Mouse (Mus musculus) heart, postnatal 10 days (tissue): ENCODE results near the gene Akap1. TPM values are rescaled to one million over a fixed set of nuclear protein-coding genes. Genes with fewer than 3 reads are reported as not detected.
A peak's percentile ranks its signal among the peaks of the same experiment; 100 is the strongest.

Experiments
- DNase-seq, 2 experiments: peaks; one replicate each; pipeline ENCODE4 v3.0.0; 2021
- intact Hi-C: fragments of 180-260 bp; cut with DNase I; formaldehyde crosslinking; loops from one replicate; pipeline ENCODE4 v1.15.1; 2025
- total RNA-seq, 2 experiments: library from RNA; stranded (reverse); gene quantifications; 2 replicates each; pipeline ENCODE4 v1.2.3; 2021

Gene Akap1
- total RNA-seq, 2 experiments from 2014 or later, result 110 to 122 TPM

DNA sequence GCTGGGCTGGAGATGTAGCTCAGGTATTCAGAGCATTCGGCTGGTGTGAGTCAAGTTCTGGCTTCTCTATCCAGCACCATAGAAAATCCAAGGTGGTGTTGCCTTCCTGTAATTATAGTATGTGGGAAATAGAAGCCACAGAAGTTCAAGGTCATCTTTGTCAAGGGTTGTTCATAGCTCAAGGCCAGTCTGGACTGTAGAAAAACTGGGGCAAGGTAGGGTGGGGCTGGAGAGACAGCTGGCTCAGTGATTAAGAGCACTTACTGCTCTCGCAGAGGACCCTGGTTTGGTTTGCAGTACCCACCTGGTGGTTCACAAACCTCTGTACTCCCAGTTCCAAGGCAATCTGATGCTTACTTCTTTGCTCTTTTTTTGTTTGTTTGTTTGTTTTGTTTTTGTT, 24.6 kb upstream of the Akap1 start:
- DNase-seq, result no peak
- intact Hi-C loops, result no loop called here

DNA sequence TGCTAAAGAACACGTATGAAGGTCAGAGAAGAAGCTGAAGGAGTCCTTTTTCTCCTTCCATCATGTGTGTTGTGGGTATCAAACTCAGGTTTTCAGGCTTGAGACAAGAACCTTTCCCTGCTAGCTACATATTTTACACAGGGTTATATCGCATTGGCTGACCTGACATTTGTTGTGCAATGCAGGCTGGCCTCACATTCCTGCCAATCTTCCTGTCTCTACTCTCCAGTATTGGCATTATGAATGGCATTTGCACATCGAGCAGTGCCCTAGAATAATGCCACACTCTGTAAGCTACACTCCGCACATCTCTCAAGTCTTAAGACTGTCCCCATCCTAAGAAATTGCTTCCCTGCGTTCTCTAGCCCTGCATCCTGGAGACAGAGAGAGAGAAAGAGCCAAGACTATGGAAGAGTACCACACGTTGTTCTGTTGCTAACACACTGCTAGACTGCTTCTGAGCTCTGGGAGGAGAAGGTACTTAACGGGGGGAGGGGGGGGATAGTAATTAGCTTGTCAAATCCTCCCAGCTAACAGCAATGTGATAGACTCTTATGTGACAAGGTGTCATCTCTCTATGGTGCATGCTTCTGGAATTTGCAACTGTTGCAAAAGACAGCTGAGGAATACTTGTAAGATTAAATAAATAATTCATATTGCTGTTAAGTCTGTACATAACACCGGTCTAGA, 20.1 kb upstream of the Akap1 start:
- intact Hi-C loops, result no loop called here
- no peak for DNase-seq

DNA sequence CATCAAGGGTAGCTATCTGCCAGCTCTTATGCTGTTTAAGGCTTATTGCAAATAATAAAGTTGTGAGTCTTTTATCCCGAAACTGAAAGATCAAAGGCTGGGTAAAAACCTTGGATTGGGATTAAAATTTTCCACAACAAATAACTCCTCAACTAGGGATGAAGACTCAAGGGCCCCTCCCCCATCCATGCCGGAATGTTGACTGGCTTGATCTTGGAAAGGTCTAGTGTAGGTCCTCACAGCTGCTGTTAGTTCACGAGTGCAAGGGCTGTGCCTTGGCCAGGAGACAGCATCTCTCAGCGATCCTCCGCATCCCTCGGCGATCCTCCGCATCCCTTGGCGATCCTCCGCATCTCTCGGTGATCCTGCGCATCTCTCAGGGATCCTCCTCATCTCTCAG, 13.6 kb upstream of the Akap1 start:
- intact Hi-C loops, result no loop called here
- no peak for DNase-seq

DNA sequence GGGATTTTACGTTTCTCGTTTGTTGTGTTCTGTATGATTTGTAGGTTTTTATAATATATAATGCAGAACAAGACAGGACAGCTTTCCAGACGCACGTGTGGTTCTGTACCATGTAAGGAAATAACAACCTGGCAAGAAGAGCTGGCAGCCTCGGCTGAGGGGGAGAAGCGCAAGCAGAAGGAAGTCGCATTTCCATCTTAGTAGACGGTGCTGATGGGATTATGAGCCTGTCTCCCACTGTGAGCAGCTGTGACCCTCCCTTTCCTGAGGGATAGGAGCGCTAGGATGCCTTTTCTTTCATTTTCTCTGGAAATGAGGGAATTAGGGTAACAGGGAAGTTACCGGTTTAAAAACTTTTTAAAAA, 9.3 kb upstream of the Akap1 start:
- intact Hi-C loops, result no loop called here
- no peak for DNase-seq

DNA sequence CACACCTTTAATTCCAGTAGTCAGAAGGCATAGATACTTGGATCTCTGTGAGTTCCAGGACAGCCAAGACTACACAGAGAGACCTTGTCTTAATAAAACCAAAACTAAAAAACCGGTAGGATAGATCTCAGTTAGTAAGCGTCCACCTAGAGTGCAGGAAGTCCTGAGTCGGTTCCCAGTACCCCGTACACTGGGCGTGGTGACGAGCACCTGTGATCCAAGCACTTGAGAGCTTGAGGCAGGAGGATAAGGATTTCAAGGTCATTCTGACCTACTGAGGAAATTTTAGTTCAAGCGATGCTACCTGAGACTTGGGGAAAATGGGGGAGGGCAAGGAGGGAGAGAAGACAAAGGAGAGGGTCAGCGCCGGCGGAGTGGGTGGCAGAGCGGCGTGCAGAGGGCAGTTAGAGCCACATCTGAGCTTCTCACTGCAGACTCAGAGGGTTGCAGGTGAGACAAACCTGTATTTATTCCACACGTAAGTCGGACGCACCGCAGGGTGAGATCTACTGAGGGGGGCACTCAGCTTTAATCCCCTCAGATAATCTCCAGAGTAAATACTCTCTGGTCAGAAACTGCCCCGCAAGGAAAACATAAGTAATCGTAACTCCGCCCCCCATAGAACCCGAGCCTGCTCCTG, 8.8 kb upstream of the Akap1 start:
- intact Hi-C loops, result no loop called here

DNA sequence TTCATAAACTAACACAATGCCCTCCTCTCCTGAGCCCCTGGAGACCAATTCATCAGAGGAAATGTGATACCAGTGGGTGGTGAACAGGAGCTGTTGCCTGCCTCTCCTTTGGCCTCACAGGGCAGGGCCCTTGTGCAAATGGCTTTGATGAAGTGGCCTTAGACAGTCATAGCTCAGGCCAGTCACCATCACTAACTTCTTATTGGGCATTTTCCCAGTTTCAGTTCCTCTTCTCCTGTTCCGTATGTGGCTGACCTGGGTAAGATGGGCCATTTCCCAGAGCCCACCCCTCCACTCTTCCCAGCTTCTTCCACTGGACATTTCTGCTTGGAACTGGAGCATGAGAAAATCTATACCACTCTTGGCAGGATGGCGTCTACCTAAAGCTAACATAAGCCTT, 5.1 kb upstream of the Akap1 start:
- intact Hi-C loops, result no loop called here
- DNase-seq, result no peak

More for the DNA sequence above, 8.8 kb upstream of the Akap1 start:
- DNase-seq, result no peak

DNA sequence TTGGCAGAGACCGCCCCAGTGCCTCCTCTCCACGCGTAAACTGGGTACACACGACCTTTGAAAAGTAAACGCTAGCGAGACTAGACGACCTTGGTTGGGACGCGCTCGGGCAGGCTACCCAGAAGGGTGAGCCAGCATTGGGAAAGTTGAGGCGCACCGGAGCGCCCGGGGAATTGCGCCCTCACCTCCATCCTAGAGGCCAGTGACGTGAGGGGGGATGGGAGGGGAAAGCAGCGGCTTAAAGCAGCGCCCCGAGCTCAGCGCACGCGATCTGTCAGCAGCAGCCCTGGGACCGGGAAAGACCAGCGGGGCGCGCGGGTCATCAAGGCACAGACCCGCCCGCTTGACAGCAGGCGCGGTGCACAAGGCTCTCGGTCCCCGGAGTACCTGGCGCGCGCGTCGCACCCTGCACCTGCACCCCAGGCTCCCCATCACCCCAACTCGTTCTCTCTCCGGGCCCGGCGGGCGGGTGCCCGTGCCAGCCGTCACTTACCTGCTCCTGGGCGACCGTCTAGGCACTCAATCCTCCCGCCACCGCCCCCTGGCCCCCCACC, 405 bp downstream of the Akap1 start:
- peak; percentile 70 to 72 for DNase-seq
- intact Hi-C loops, result loop anchor here (5.0 kb wide), 1 partner anchor 43 kb away; no protein-coding TSS in a partner anchor

DNA sequence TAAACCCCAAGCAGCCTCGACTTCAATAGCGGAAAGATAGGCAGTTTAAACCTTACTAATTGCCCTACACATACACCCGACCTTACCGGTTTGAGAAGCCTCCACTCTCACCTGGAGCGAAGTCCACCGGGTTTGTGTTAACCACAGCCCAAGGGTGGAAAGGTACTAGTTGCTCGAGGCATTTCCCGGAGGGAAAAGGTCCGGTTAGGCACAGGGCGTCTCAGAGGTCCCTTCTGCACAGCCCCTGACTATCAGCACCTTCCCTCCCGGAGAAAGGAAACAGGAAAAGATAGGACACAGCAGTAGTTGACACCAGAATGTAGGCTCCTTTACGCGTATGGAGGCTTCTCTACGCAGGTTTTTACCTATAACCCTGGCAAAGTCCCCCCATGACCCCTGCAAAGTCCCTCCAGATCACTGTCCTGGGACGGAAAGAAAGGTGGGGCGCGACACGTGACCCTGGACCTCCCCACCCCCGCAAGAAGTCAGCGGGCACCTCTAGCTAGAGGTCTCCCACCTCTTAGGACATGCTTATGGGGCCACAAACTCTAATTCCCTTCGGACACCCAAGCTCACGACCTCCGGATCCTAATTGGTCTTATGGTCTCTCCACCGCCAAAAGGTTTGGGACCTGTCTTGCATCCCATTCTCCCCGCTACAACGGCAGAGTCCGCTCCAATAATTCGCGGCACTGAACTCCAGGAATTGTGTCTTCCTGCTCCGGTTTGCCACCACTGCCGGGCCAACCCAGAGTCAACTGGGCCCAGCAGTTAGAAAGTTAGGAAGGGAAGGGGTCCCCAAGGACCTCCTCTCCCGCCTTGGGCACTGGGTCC, 1.1 kb downstream of the Akap1 start:
- intact Hi-C loops, result loop anchor here (5.0 kb wide), 1 partner anchor 44 kb away; no protein-coding TSS in a partner anchor
- DNase-seq, result peak; percentile 45 to 47

DNA sequence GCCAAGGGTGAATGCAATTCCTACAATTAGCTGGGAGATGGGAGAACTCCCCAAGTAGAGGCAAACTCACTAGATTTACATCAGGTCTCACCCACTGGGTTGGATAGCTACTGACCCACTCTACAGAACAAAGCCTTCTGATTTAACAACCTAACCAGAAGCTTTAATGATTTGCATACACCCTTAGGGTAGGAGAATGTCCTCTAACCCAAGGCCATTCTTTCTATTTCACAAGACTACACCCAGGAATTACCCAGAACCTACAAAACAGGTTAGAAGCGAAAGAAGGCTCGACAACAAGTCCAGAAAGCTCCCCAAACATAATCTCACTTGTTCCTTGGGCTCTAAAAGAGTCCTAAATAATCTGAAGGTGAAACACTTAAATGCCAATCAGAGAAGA, 2.0 kb downstream of the Akap1 start:
- DNase-seq, result no peak
- intact Hi-C loops, result loop anchor here (5.0 kb wide), 1 partner anchor 45 kb away; no protein-coding TSS in a partner anchor

DNA sequence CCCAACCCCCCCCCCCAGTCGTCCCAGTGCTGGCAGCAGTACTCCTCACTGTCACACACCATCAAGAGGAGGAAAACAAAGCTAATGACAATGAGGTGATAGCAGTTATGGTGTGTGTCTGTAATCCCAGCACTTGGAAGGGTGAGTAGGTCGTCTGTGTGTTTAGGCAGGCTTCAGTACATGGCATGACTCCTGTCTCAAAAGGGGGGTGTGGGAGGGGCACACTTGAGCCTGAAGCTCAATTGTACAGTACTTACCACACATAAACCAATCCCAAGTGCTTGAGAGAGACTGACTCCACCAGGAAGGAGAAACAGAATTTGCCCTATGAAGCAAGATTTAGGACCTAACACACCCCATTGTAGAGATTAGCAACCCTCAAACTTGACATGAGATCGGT, 3.3 kb downstream of the Akap1 start:
- intact Hi-C loops, result loop anchor here (5.0 kb wide), 1 partner anchor 46 kb away; no protein-coding TSS in a partner anchor
- DNase-seq, result no peak

DNA sequence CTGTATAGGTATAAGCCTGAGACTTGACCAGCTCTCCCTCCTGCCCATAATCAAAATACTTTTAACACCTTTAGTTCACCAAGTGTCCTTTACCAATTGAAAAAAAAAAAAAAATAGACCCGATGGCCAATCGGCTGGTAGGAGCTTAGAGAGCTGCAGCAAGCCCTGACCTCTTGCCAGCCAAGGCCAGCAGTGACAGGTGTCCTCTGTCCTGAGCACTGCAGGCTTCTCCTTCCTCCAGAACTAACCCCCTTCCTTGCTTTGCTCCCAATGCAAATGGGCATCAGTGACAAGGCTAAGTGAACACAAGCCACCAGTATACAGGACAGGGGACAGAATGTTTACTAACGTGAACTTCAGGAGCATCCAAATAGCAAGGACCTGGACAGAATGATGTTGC, 3.7 kb downstream of the Akap1 start:
- intact Hi-C loops, result loop anchor here (5.0 kb wide), 1 partner anchor 47 kb away; no protein-coding TSS in a partner anchor

DNA sequence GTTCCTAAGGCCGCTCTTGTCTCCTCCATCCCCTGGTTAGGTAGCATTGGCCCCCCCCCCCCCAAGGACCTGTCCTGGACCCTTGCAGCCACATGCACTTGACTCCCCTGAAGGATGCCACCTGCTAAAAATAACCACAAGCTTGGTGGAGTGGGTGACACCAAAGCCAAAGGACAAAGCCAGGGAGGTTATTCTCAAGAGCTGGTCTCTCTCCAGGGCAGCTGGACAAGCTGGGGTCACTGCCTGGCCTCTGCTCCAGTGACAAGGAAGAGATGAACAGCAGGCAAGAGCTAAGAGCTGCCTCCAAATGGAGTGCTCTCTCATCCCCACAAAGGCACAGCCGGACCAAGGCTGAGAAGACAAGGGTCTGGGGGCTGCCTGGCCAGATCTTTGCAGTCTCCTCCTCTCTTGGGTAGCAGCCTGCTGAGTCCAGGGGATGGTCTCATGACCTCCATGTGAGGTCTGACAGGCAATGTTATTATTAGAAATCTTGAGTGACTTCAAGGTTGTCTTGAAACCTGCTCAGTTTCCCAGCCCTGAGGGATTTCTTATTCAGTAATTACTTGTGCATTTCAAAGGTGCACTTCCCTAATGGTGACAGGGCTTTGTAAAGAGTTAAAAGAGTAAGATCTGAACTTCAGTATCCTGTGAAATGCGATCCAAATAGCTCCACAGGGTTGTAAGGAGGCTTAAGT, 6.9 kb downstream of the Akap1 start:
- DNase-seq, result peak; percentile 68 to 71
- intact Hi-C loops, result no loop called here

More for the DNA sequence above, 3.7 kb downstream of the Akap1 start:
- DNase-seq, result no peak

DNA sequence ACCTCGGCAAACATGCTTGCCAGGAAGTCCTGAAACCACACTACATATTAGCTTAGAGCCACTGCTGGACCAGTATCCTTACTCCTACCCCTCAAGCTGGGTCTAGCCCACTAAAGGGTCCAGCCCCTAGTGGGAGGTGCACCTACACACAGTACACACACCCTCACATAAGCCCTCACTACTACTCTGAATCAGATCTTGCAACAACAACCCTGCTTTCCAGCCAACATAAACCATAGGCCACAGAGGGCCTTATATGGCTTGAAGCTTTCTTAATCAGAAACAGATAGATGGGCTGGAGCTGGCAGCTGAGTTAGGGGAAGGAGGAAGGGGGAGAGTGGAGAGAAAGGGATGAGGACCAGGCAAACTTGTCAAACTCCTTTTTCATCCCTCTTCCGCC, 8.0 kb downstream of the Akap1 start:
- intact Hi-C loops, result no loop called here
- DNase-seq, result no peak

DNA sequence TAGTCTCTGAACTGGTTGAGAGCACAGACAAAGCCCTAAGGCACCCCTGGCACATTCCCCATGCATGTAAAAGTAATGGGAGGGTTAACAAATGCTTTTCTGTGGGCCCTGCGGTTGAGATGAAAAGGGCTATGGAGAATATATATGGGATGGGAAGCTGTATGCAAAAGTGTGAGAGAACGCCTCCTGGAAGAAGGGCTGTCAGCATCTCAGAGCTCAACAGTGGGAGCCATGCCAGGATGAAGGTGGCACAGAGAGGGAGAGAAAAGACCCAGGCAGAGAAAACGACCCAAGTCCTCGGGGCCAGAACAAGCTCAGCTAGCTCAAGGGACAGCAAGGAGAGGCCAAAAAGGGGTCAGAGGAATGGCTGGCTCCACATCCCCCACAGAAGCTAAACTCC, 8.6 kb downstream of the Akap1 start:
- DNase-seq, result no peak
- intact Hi-C loops, result no loop called here

DNA sequence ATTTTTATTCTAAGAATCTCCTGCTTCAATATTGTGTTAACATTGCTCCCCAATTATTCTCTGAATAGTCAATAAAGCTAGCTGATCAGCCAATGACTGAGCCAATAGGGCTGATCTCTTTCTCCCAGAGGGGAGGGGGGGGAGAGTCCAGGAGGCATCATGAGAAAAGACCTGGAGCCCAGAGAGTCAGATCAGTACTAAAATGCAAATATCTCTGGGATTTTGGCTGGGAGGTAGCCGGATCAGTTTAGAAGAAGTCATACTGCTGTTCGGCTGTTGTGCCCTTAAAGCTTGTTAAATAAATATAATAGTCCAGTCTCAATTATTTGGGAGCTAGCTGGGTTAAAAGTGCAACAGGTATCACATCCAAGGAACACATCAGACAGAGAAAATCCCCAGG, 10.8 kb downstream of the Akap1 start:
- intact Hi-C loops, result no loop called here
- no peak for DNase-seq

DNA sequence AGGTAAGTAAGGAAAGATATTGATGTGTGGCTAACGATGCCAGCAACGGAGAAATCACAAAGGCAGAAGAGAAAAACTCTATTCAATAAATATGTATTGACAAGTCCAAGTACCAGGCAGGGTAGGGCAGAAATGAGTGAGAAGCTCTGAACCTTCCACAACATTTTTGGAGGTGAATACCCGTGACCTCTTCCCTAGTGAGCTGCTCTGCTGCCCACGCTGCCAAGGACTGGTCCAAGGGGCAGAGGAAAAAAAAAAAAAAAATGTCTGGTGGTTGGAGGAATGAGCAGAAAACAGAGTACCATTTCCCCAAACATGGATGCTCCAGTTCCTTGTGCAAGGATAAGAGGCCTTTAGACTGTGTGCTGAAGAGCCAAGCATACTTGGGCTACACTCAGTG, 11.6 kb downstream of the Akap1 start:
- intact Hi-C loops, result no loop called here
- DNase-seq, result no peak

DNA sequence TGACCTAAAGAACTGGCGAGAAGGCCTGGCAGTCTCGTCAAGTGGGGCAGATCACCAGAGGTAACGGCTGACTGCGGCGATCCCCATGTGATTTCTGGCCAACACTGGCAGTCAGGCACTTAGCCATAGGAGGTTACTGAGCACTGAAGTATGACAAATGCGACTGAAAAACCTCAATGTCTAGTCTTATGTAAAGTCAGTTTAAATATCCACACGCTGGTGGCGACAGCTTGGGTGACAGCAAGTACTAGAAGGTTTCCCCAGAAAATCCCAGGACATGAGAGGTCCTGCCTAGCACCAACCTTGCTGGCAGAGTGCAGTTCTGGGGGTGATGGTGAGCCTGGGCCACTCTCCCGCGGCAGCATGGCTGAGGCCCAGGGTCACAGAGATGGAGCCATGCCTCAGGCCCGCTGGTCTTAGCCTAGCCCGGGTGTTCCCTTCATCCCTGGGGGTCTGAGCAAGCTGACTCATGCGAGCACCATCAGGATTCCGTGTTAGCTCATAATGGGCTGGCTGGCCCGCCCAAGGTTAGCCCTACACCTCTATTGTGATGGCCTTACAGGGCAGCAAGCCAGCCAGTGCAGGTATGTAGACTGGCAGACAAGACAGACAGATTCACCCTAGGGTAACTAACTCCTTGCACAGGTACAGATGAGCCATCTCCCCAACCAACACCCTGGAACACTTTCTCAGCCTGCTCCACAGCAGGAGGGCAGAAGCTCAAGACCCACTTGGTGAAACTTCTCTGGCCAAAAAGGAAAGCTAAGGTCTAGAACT, 13.1 kb downstream of the Akap1 start:
- DNase-seq, result peak; percentile 54 to 77
- intact Hi-C loops, result no loop called here

DNA sequence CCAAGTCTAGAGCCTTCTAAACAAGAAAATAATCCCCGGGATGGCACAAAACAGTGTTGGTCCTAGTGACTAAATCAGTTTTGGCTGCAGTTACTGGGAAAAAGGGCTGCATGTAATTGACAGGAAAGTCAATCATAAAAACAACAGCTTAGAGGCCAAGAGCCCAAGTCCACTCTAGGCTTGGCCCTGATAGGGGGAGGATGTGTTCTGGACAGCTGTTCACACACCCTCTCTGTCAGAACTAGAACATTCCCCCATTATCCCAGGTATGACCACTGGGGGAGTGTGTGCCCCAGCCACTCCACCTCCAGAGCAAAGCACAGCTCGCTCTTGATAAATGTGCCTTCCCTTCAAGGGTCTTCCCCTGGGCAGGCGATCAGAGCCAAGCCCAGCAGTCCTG, 14.7 kb downstream of the Akap1 start:
- peak; percentile 66 to 71 for DNase-seq
- intact Hi-C loops, result loop anchor here (5.0 kb wide), 1 partner anchor 58 kb away; no protein-coding TSS in a partner anchor

DNA sequence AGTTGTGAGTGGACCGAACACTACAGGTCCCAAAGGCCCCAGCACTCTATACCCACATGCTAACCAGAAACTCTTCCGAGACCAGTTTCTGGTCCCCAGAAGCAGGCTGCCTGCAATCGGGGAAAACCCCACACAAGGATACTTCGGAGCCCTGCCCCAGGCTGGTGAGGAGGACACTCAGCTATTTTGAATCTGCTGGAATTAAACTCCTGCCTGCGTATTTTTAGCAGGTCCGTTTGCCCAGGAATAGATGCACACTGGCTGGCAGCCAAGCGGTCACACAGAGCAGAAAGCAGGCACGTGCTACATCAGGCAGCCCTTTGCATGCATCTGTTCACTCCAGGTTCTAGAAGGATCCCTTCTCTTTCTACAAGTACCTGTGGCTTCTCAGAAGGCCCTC, 15.1 kb downstream of the Akap1 start:
- intact Hi-C loops, result loop anchor here (5.0 kb wide), 1 partner anchor 58 kb away; no protein-coding TSS in a partner anchor
- peak; percentile 90 to 91 for DNase-seq

DNA sequence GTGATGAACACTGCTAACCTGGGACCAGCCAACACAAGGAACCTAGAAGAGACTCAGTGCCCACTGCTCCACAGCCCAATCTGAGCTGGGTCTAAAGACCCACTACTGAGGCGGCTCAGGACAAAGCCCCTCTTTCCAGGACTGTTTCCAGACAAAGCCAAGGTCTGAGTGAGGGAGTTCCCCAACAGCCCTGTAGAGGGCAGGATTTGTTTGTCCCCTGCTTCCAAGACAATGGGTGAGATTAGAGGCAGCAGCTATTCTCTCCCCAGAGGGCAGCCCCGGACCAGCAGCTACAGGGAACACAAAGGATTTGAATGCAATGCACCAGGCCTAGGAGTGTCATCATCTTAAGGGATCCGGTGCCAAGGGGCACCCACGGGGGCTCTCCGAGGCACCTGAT, 15.8 kb downstream of the Akap1 start:
- peak; percentile 81 to 85 for DNase-seq
- intact Hi-C loops, result loop anchor here (1.0 to 5.0 kb wide), 2 partner anchors 59 to 107 kb away; partner anchors contain the start of gene Scpep1
